Mouse (Mus musculus) intestine, postnatal 0 days (tissue): Measurements from ENCODE around the gene Wfdc13. TPM values are rescaled to one million over a fixed set of nuclear protein-coding genes. Genes with fewer than 3 reads are reported as not detected.

Experiments used
- ATAC-seq: fragments of 200-750 bp; cut with Nextera tagmentation; 2 replicates; pipeline ENCODE4 v1.8.0; 2017; ENCODE audit warnings: mild to moderate bottlenecking, moderate TSS enrichment, moderate library complexity
- H3K27ac ChIP-seq: fragments of 300-500 bp; sonication (generic); 2 replicates; pipeline ENCODE4 v1.5.1; 2014; ENCODE audit warnings: mild to moderate bottlenecking, low read depth, low read length, moderate library complexity
- H3K27me3 ChIP-seq: fragments of 300-500 bp; sonication (generic); replicated peaks from 2 replicates; pipeline ENCODE4 v1.6.1; 2014; ENCODE audit warnings: low read length, mixed read lengths; ENCODE audit not compliant: control insufficient read depth, insufficient read depth
- H3K36me3 ChIP-seq: fragments of 300-500 bp; sonication (generic); 2 replicates; pipeline ENCODE4 v1.6.1; 2014; ENCODE audit warnings: mild to moderate bottlenecking, moderate library complexity; ENCODE audit not compliant: control insufficient read depth, insufficient read depth
- H3K4me1 ChIP-seq: fragments of 300-500 bp; sonication (generic); replicated peaks from 2 replicates; pipeline ENCODE4 v1.6.1; 2014; ENCODE audit warnings: antibody characterized with exemption, low read length, mixed read lengths; ENCODE audit not compliant: control insufficient read depth, insufficient read depth
- H3K4me2 ChIP-seq: fragments of 300-500 bp; sonication (generic); replicated peaks from 2 replicates; pipeline ENCODE4 v1.6.1; 2014; ENCODE audit warnings: low read depth, mild to moderate bottlenecking, moderate library complexity
- H3K4me3 ChIP-seq: fragments of 300-500 bp; sonication (generic); 2 replicates; pipeline ENCODE4 v1.5.1; 2014; ENCODE audit warnings: low read depth, low read length
- H3K9ac ChIP-seq: fragments of 300-500 bp; sonication (generic); 2 replicates; pipeline ENCODE4 v1.6.1; 2014; ENCODE audit warnings: mild to moderate bottlenecking, low read depth, low read length
- H3K9me3 ChIP-seq: fragments of 300-500 bp; sonication (generic); 2 replicates; pipeline ENCODE4 v1.6.1; 2016; ENCODE audit warnings: mixed run types; ENCODE audit not compliant: control insufficient read depth
- CTCF ChIP-seq: sonication (generic); IDR thresholded peaks from 2 replicates; pipeline ENCODE4 v1.5.1; 2016; ENCODE audit warnings: low read depth, mild to moderate bottlenecking, control low read depth, antibody characterized with exemption, moderate library complexity
- WGBS: fragments of 180-500 bp; shearing (Covaris S2); extraction: QIAGEN DNeasy Blood & Tissue Kit; methylation state at CpG from one replicate; pipeline ENCODE4 v1.1.7; 2014; 5-methylcytosine and 5-hydroxymethylcytosine counted together
- polyA plus RNA-seq: library from polyadenylated mRNA; unstranded; fragments of >200 nt; fragmentation: Nextera tagmentation; extraction: Ambion mirVana; gene quantifications from 2 replicates; pipeline ENCODE4 v1.2.1, GENCODE M21; 2015

Wfdc13 gene
- polyA plus RNA-seq, 1 experiment from 2014 or later = 0.14 TPM

GRCm38 (mm10) chr2:164676916-164677685 lies 7.8 kb upstream of the Wfdc13 start:
- H3K9ac ChIP-seq = no peak overlapping the region
- H3K4me2 ChIP-seq = no peak overlapping the region
- no peaks in the 10 kb centered on the region for H3K36me3 ChIP-seq
- no peaks in the 10 kb centered on the region for H3K27me3 ChIP-seq
- WGBS = 58% methylated on average over 16 of the region's 16 CpGs
- no peak overlapping the region for H3K27ac ChIP-seq
- ATAC-seq = 0 out of 2 replicates have a peak, but pooled peaks have one; percentile 5
- H3K4me3 ChIP-seq = no peak overlapping the region
- no peak for TF ChIP-seq CTCF
- H3K9me3 ChIP-seq = no peaks in the 10 kb centered on the region
- no peaks in the 10 kb centered on the region for H3K4me1 ChIP-seq

DNA sequence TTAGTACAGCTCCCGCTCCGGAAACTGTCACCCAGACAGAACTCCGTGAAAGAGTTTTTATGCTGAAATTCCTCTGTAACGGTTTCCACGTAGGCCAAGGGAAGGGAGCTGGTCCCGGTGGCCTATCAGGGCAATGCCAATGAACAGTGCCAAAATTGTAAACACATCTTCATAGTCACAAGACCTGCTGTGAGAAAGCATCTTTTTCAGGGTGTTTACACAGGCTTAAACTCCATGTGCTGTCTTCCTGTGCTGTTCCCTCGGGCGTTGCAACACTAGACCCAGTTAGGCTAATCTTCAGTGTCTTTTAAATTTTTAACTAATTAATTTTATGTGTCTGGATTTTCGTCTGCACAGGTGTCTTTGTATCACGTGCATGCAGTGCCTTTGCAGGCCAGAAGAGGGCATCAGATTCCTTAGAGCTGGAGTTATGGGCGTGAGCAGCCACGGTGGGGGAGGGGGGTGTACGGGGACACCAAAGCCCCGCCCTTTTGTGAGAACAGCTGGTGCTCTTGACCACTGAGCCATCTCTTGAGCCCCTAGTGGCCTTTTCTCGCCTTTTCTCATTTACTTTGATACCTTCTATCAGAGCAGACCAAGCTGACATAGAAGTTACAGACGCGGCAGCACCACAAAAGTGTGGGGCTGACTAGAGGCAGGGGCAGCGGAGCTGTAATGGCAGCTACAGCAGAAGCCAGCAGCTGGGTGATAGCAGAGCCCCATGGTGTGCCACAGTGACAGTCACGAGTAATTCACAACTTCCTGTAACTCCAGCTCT lies 5.9 kb upstream of the Wfdc13 start:
- peak; percentile 77 for ATAC-seq
- Histone ChIP-seq H3K27me3 (no peaks in the 10 kb centered on the region), H3K9me3 (no peaks in the 10 kb centered on the region), H3K36me3 (no peaks in the 10 kb centered on the region), H3K27ac (peak overlapping the region; percentile 82; the same call in 1 of the 2 replicates), H3K9ac (no peak overlapping the region), H3K4me1 (no peaks in the 10 kb centered on the region), H3K4me3 (0 out of 2 replicates have a peak overlapping the region, but pooled peaks have one; percentile 7), H3K4me2 (peak overlapping the region; percentile 54)
- 18% methylated on average over 19 of the region's 19 CpGs for WGBS
- TF ChIP-seq CTCF = peak; percentile 95

DNA sequence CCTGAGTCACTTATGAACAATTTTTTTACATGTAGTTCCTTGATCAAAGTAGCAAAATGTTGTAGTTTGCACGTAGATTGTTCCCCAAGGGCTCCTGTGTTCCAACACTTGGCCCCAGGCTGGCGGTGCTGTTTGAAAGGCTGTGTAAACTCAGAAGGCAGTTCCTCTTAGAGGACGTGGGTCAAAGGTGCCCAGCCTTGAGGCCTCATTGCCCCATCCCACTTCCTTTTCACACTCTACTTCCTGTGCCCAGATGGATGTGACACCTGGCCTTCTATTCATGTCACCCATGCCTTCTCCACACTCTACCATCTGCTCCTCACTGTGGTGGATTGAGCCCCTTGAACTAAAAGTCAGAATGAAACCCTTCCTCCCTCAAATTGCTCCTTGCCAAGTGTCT lies 5.0 kb upstream of the Wfdc13 start:
- no peaks in the 10 kb centered on the region for H3K4me1 ChIP-seq
- ATAC-seq = peak; percentile 84
- peak overlapping the region; percentile 24; the same call in 1 of the 2 replicates for H3K27ac ChIP-seq
- no peak for TF ChIP-seq CTCF
- H3K27me3 ChIP-seq = no peaks in the 10 kb centered on the region
- no peak overlapping the region for H3K9ac ChIP-seq
- no peak overlapping the region for H3K4me3 ChIP-seq
- no peak overlapping the region for H3K4me2 ChIP-seq
- WGBS = 19% methylated on average over 3 of the region's 3 CpGs
- H3K36me3 ChIP-seq = no peaks in the 10 kb centered on the region
- no peaks in the 10 kb centered on the region for H3K9me3 ChIP-seq

- 0 out of 2 replicates have a peak, but pooled peaks cover 4% of the 10 kb centered on the region for H3K27me3 ChIP-seq
- WGBS = 86% methylated on average over 4 of the region's 4 CpGs
- H3K36me3 ChIP-seq = no peaks in the 10 kb centered on the region
- ATAC-seq = no peak
- H3K4me2 ChIP-seq = no peak within 1 kb of the TSS
- H3K9ac ChIP-seq = no peak within 1 kb of the TSS
- H3K9me3 ChIP-seq = no peaks in the 10 kb centered on the region
- no peak within 1 kb of the TSS for H3K27ac ChIP-seq
- no peaks in the 10 kb centered on the region for H3K4me1 ChIP-seq
- H3K4me3 ChIP-seq = no peak within 1 kb of the TSS
- no peak for TF ChIP-seq CTCF
These were observed 13.3 kb downstream of the Wfdc13 start, which contains the start of gene Spint4 for GRCm38 (mm10) chr2:164698201-164698600. TSS of gene Spint4 (plus strand) at chr2:164698501.

DNA sequence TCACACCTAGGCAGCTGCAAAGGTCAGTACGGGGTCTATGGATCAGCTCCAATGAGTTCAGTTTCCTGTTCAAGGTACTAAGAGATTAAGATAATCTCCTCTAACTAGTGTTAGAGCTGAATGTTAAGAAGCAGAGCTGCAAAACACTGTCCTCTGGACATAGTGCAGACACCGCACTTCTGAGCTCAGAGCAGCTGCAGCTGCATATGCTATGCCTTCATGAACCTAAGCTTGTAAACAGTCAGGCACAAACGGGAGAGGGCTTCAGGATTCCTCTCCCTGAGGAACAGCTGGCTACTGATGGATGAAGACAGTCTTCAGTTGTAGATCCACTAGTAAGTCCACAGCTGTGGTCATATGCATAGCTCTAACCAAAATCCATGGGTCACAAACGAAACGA lies 16.1 kb downstream of the Wfdc13 start:
- no peaks in the 10 kb centered on the region for H3K4me1 ChIP-seq
- no peak for TF ChIP-seq CTCF
- H3K36me3 ChIP-seq = no peaks in the 10 kb centered on the region
- H3K9me3 ChIP-seq = no peaks in the 10 kb centered on the region
- H3K4me2 ChIP-seq = no peak overlapping the region
- H3K4me3 ChIP-seq = no peak overlapping the region
- H3K27ac ChIP-seq = no peak overlapping the region
- H3K27me3 ChIP-seq = no peaks in the 10 kb centered on the region
- WGBS = 44% methylated on average over 5 of the region's 5 CpGs
- ATAC-seq = no peak
- H3K9ac ChIP-seq = no peak overlapping the region

DNA sequence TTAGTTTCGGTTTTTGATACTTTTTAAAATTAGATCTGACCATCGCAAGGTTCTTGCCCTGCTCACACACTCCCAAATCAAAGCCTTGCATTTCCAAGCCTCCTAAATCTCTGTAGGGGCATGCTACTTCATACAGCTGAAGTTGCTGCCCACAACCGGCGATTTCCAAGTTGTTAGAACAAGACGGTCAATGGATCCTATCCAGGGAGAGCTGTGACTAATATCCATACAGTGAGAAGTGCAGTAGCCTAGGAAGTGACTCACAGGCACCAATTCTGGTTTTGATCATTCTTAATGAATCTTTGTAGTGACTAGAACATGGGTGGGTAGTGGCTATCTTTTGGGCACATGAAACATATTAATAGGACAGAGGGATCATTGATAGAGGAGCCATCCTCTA lies 16.9 kb downstream of the Wfdc13 start:
- WGBS = 88% methylated on average over 5 of the region's 5 CpGs
- H3K27ac ChIP-seq = no peak overlapping the region

More for the DNA sequence above, 16.9 kb downstream of the Wfdc13 start:
- Histone ChIP-seq H3K4me1 (no peaks in the 10 kb centered on the region), H3K27me3 (no peaks in the 10 kb centered on the region), H3K4me3 (no peak overlapping the region), H3K9ac (no peak overlapping the region), H3K36me3 (no peaks in the 10 kb centered on the region), H3K4me2 (no peak overlapping the region), H3K9me3 (no peaks in the 10 kb centered on the region)
- TF ChIP-seq CTCF = no peak
- ATAC-seq = no peak
